Mouse (Mus musculus): ENCODE measurements around the gene Prkg1.

GRCm38 (mm10) chr19:30690691-30691090 lies 1074.1 kb downstream of the Prkg1 start:
- TF ChIP-seq ELF1 (IDR thresholded peaks at IDR 0.05; ENCODE audit: low read depth, low read length) (no peak), EP300 (IDR thresholded peaks at IDR 0.05; ENCODE audit: low read depth in 1 of 2, low read length in 2 of 2) (no peak), CTCF (IDR thresholded peaks at IDR 0.05 in 2 of 3, conservative IDR thresholded peaks at IDR 0.05 in 1 of 3; ENCODE audit: control insufficient read depth in 1 of 3, insufficient read depth in 1 of 3, low read depth in 2 of 3, low read length in 3 of 3, poor library complexity in 1 of 3, severe bottlenecking in 1 of 3) (no peak), POLR2A (IDR thresholded peaks at IDR 0.05; ENCODE audit: control insufficient read depth in 1 of 2, insufficient read depth in 1 of 2, low read depth in 1 of 2, low read length in 2 of 2, poor library complexity in 1 of 2) (no peak), UBTF (IDR thresholded peaks at IDR 0.05; ENCODE audit: borderline replicate concordance, insufficient read depth, low read depth, low read length) (no peak), TCF12 (IDR thresholded peaks at IDR 0.05; ENCODE audit: low read depth, low read length) (no peak), MAX (IDR thresholded peaks at IDR 0.05; ENCODE audit: low read length) (no peak), POLR2AphosphoS5 (IDR thresholded peaks at IDR 0.05; ENCODE audit: borderline replicate concordance, low read depth, low read length) (no peak), MAZ (IDR thresholded peaks at IDR 0.05; ENCODE audit: low read depth, low read length) (no peak)

Data from MEL (cell line).